In genomic region chr15:102381575-102381974, GRCm38 (mm10) we compare ENCODE assay signal across 7 mouse cellular contexts. TPM values are rescaled to one million over a fixed set of nuclear protein-coding genes. Genes with fewer than 3 reads are reported as not detected.
DNase-seq lines count a peak whose midpoint lies in the region; ATAC-seq lines count a peak whose summit lies in the region.

No protein-coding gene starts in this region.

- H3K27ac ChIP-seq in embryonic facial prominence, embryonic 12.5 days = no peak overlapping the region
- no peak overlapping the region for H3K27ac ChIP-seq in midbrain, embryonic 12.5 days (replicated peaks)

- H3K27me3 ChIP-seq in embryonic facial prominence, embryonic 12.5 days = no peaks in the 10 kb centered on the region
- H3K27me3 ChIP-seq in midbrain, embryonic 12.5 days = peaks cover 12% of the 10 kb centered on the region

- H3K4me3 ChIP-seq in embryonic facial prominence, embryonic 12.5 days = no peak overlapping the region
- H3K4me3 ChIP-seq in midbrain, embryonic 12.5 days = no peak overlapping the region

- whole genome bisulfite sequencing in embryonic facial prominence, embryonic 12.5 days = 0% methylated on average over 7 of the region's 7 CpGs
- 3% methylated on average over 6 of the region's 7 CpGs for WGBS in midbrain, embryonic 12.5 days

- intact Hi-C loops in left cerebral cortex, postnatal 4 days (cut with DNase I) = loop anchor here (10.0 kb wide), 1 partner anchor 63 kb away; the partner anchor contains the start of gene Amhr2

- peak; percentile 90 for DNase-seq in adrenal gland, postnatal 14 days
- DNase-seq in heart, adult 18-20 months = peak; percentile 83 to 91
- peak; percentile 72 for DNase-seq in kidney, adult 11 months
- peak; percentile 84 for DNase-seq in left cerebral cortex, postnatal 4 days
- DNase-seq in skeletal muscle tissue, adult 2 months (ENCODE audit: low read depth, low spot score) = peak; percentile 78

- ATAC-seq in embryonic facial prominence, embryonic 12.5 days (ENCODE audit: insufficient number of reproducible peaks, insufficient read depth, low FRiP score, low TSS enrichment) = peak; percentile 62; the same call in 1 of the 2 replicates
- peak; percentile 81 for ATAC-seq in midbrain, embryonic 12.5 days (ENCODE audit: low FRiP score, low read depth)

- no peak overlapping the region for H3K4me2 ChIP-seq in embryonic facial prominence, embryonic 12.5 days (replicated peaks)
- no peak overlapping the region for H3K4me2 ChIP-seq in midbrain, embryonic 12.5 days (replicated peaks)

- H3K4me1 ChIP-seq in embryonic facial prominence, embryonic 12.5 days = peaks cover 17% of the 10 kb centered on the region
- H3K4me1 ChIP-seq in midbrain, embryonic 12.5 days = peaks cover 11% of the 10 kb centered on the region

- H3K9me3 ChIP-seq in embryonic facial prominence, embryonic 12.5 days = no peaks in the 10 kb centered on the region
- H3K9me3 ChIP-seq in midbrain, embryonic 12.5 days = no peaks in the 10 kb centered on the region

- no peak overlapping the region for H3K9ac ChIP-seq in embryonic facial prominence, embryonic 12.5 days
- no peak overlapping the region for H3K9ac ChIP-seq in midbrain, embryonic 12.5 days (replicated peaks)

- no peaks in the 10 kb centered on the region for H3K36me3 ChIP-seq in embryonic facial prominence, embryonic 12.5 days
- no peaks in the 10 kb centered on the region for H3K36me3 ChIP-seq in midbrain, embryonic 12.5 days

RNA-seq across cellular contexts. Expression of gene Sp7, which starts 14.6 kb away (rescaled TPM):
- not detected in 2 replicates for total RNA-seq in adrenal gland, postnatal 14 days (2021)
- 8.5 and 9.4 TPM in 2 replicates for polyA plus RNA-seq in embryonic facial prominence, embryonic 12.5 days (2016; fragmentation: Nextera tagmentation; extraction: Ambion mirVana)
- not detected for total RNA-seq in heart, adult 18-20 months (2021)
- under 1 TPM; 0.24 to 0.56 TPM for total RNA-seq in left cerebral cortex, postnatal 4 days (2021)
- 0.46 and 0.93 TPM in 2 replicates for polyA plus RNA-seq in midbrain, embryonic 12.5 days (2016; fragmentation: Nextera tagmentation; extraction: Ambion mirVana)

RNA-seq across cellular contexts. Expression of gene Sp1, which starts 24.4 kb away (rescaled TPM):
- total RNA-seq in adrenal gland, postnatal 14 days (2021) = 72.6 and 73.7 TPM in 2 replicates
- polyA plus RNA-seq in embryonic facial prominence, embryonic 12.5 days (2016; fragmentation: Nextera tagmentation; extraction: Ambion mirVana) = 12.0 TPM in 2 replicates
- 10 to 100 TPM; 31.9 to 39.6 TPM for total RNA-seq in heart, adult 18-20 months (2021)
- total RNA-seq in left cerebral cortex, postnatal 4 days (2021) = 10 to 100 TPM; 30.5 to 35.0 TPM
- polyA plus RNA-seq in midbrain, embryonic 12.5 days (2016; fragmentation: Nextera tagmentation; extraction: Ambion mirVana) = 9.6 and 10.2 TPM in 2 replicates

RNA-seq across cellular contexts. Expression of gene Aaas, which starts 31.0 kb away (rescaled TPM):
- 22.5 and 23.2 TPM in 2 replicates for total RNA-seq in adrenal gland, postnatal 14 days (2021)
- 78.4 and 89.3 TPM in 2 replicates for polyA plus RNA-seq in embryonic facial prominence, embryonic 12.5 days (2016; fragmentation: Nextera tagmentation; extraction: Ambion mirVana)
- 10 to 100 TPM in 1 of 2 experiments, 1 to 10 TPM in 1; 9.8 to 12.1 TPM for total RNA-seq in heart, adult 18-20 months (2021)
- total RNA-seq in left cerebral cortex, postnatal 4 days (2021) = 10 to 100 TPM; 28.7 to 29.2 TPM
- 61.5 and 67.9 TPM in 2 replicates for polyA plus RNA-seq in midbrain, embryonic 12.5 days (2016; fragmentation: Nextera tagmentation; extraction: Ambion mirVana)

RNA-seq across cellular contexts. Expression of gene Myg1, which starts 50.1 kb away (rescaled TPM):
- 52.7 and 59.2 TPM in 2 replicates for total RNA-seq in adrenal gland, postnatal 14 days (2021)
- polyA plus RNA-seq in embryonic facial prominence, embryonic 12.5 days (2016; fragmentation: Nextera tagmentation; extraction: Ambion mirVana) = 113 and 114 TPM in 2 replicates
- total RNA-seq in heart, adult 18-20 months (2021) = 10 to 100 TPM; 25.0 to 26.0 TPM
- total RNA-seq in left cerebral cortex, postnatal 4 days (2021) = 10 to 100 TPM; 60.2 to 65.9 TPM
- 96.1 and 108 TPM in 2 replicates for polyA plus RNA-seq in midbrain, embryonic 12.5 days (2016; fragmentation: Nextera tagmentation; extraction: Ambion mirVana)

RNA-seq across cellular contexts. Expression of gene Pfdn5, which starts 55.7 kb away (rescaled TPM):
- 330 and 361 TPM in 2 replicates for total RNA-seq in adrenal gland, postnatal 14 days (2021)
- 433 and 448 TPM in 2 replicates for polyA plus RNA-seq in embryonic facial prominence, embryonic 12.5 days (2016; fragmentation: Nextera tagmentation; extraction: Ambion mirVana)
- total RNA-seq in heart, adult 18-20 months (2021) = 100 to 1,000 TPM; 340 to 348 TPM
- total RNA-seq in left cerebral cortex, postnatal 4 days (2021) = 100 to 1,000 TPM; 390 to 395 TPM
- 363 and 378 TPM in 2 replicates for polyA plus RNA-seq in midbrain, embryonic 12.5 days (2016; fragmentation: Nextera tagmentation; extraction: Ambion mirVana)
